Mouse (Mus musculus) thymus, postnatal 25 days (tissue): Measurements from ENCODE around the gene Wapl.
A peak's percentile ranks its signal among the peaks of the same experiment; 100 is the strongest.

Experiments used
- DNase-seq: peaks from one replicate; pipeline ENCODE4 v3.0.0; 2022

Gene Wapl

GRCm38 (mm10) chr14:34710209-34710608 is 36.5 kb downstream of the Wapl start:
- DNase-seq, result no peak

DNA sequence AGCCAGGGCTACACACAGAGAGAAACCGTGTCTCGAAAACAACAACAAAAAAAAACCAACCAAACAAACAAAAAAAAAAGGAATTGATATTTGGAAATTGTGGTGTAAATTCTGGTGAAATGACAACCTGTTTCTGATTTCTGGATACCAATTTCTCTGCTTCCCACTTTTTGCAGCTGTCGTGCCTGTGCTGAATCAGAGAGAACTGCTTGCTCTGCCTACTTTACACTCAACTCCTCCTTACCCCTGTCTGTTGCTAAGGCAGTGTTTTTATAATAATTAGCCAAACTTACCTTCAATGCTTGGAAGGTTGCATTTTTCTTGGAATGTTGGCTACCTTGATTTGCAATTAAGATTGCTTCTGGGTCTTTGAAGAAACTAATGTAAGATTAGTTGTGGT is 38.3 kb downstream of the Wapl start:
- DNase-seq, result no peak

- no peak for DNase-seq
Observed at GRCm38 (mm10) chr14:34712857-34713256, 39.1 kb downstream of the Wapl start.

DNA sequence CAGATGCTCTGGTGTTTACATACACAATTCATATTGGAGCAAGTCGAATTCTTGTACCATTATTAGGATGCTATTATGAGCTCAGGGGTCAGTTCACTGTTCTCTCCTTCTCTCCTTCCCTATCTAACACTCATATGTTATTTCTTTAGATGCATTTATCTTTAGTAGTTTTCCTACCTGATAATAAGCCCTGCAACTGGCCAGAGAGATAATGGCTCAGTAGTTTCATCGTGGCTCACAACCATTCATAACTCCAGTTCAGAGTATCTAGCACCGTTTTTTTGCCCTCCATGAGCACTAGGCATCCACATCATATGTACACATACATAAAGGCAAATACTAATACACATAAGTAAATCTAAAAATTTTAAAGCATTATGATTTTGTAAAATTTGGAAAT is 44.4 kb downstream of the Wapl start:
- DNase-seq, result no peak

GRCm38 (mm10) chr14:34727709-34728108 is 54.0 kb downstream of the Wapl start:
- no peak for DNase-seq

GRCm38 (mm10) chr14:34735405-34735804 is 61.7 kb downstream of the Wapl start:
- no peak for DNase-seq

GRCm38 (mm10) chr14:34745401-34745800 is 71.7 kb downstream of the Wapl start:
- DNase-seq, result no peak

DNA sequence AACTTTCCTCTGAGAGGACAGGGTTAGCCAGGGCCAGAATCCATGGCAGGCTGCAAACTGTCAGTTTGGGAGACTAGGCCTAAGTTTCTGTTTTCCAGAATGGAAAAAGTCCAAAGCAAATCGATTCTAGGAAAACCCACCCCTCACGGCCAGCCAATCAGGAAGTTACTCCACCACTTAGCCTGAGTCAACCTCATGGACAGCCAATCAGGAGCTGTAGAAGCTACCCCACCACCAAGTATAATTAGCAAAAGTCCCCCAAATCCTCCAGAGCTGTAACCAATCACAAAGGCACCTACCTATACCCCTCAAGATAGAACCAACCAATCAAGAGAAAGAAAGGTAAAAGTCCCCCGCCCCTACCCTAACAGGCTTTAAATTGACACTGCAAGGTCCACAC is 82.0 kb downstream of the Wapl start:
- no peak for DNase-seq

- DNase-seq, result no peak
Observed at GRCm38 (mm10) chr14:34759938-34760337, 86.2 kb downstream of the Wapl start.

DNA sequence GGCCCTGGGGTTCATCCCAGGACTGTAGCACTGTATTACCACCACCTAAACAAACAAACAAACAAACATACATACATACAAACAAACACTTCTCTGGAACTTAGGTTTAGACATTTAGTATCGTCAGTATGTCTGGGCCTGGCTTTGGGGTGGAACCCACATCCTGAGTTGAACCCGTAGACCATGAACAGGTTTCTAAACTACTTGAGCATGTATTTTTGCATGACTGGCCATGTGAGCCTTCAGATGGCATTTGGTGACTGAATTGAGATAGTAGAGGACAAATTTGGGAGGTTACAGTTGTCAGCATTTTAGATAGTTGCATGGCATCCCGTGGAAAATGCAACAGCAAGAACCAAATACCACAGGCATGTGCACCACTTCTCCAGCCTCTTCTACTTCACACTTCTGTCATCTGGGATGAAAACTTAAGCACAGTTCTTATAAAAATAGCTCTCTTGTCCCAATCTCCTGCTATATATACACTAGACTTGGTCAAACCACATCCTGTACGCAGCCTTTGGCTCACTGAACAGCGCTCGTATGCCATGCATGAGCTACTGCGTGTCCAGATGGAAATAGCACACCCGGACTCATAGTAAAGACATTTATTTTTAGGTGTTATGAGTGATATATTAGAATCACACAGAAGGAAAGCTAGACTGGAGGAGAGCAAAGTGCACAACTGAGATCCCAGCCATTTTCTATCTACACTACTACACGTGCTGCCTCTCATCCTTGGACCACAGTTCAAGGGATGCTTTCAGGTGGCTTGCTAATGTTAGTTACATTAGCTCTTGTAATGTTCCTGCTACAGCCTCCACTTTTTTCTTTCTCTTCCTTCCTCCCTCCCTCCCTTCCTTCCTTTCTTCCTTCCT is 87.6 kb downstream of the Wapl start:
- no peak for DNase-seq

GRCm38 (mm10) chr14:34762682-34763081 is 89.0 kb downstream of the Wapl start:
- no peak for DNase-seq

- DNase-seq, result no peak
Observed at GRCm38 (mm10) chr14:34763771-34764539, 90.2 kb downstream of the Wapl start.

GRCm38 (mm10) chr14:34764908-34765307 is 91.2 kb downstream of the Wapl start:
- DNase-seq, result no peak

DNA sequence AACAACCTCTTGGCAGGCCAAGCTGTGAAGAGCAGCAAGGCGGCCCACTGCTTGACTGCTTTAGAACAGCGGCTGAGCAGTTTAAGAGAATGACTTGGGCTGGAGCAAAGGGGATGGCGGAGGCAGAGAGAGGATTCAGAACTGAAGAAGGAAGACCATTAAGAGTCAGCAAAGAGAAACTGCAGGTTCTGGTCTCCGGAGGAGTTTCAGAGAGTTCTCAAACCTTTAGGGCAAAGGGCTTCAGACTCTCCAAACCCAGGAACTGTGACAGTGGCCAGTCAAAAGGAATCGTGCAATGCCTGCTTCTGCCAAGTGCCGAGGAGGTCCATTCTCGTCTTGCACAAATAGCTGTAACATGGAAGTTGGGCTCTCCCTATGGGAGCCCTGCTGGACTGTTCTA is 91.7 kb downstream of the Wapl start:
- DNase-seq, result no peak

GRCm38 (mm10) chr14:34766181-34766580 is 92.5 kb downstream of the Wapl start:
- no peak for DNase-seq

DNA sequence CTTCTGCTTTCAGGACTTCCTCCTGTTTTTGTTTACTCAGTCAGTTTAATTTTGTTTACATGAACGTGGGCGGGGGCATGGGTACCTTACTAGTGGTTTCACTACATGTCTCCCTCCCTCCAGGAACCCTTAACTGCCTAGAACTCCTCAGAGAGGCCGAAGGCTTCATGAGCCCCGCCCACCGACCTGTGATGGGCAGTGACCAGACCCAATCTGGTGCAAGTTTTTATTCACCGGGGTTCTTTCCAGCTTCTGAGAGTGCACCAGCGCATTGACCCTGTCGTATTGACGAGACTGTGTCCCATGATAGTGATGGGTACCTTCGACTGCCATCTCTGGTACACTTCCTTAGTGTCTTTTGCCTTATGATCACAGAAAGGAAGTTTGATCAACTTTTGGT is 94.6 kb downstream of the Wapl start:
- DNase-seq, result peak; percentile 74

GRCm38 (mm10) chr14:34769021-34769566 is 95.4 kb downstream of the Wapl start:
- DNase-seq, result peak; percentile 78

GRCm38 (mm10) chr14:34769567-34770158 is 95.9 kb downstream of the Wapl start:
- peak; percentile 35 for DNase-seq

DNA sequence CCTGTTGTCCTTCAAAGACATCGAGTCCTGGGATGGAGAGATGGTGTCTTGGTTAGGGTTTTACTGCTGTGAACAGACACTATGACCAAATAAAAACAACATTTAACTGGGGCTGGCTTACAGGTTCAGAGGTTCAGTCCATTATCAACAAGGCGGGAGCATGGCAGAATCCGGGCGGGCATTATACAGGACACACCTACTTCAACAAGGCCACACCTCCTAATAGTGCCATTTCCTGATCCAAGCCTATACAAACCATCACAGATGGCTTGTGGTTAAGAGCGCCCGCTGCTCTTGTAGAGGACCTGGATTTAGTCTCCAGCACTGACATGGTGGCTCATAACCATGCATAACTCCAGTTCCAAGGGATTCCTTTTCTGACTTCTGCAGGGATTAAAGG is 96.7 kb downstream of the Wapl start:
- DNase-seq, result no peak

- DNase-seq, result peak; percentile 22
Observed at GRCm38 (mm10) chr14:34771601-34772000, 97.9 kb downstream of the Wapl start.

GRCm38 (mm10) chr14:34772132-34772531 is 98.4 kb downstream of the Wapl start:
- peak; percentile 22 for DNase-seq

DNA sequence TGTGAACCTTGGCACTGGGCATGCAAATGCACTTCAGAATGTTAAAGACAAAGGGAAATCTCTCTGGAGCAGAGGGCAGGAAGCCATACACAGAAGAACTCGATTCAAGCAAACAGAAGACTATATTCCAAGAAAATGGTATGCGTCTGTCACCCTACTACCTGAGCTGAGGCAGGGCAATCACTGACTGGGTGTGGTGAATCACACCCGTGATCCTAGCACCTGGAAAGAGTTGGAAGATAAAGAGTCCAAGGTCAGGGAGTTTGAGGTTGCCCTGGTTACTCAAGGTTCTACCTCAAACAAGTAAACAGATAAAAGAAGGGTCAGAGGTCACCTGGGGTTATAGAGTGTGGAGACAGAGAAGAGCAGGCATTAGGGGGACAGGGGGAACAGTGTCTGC is 100.0 kb downstream of the Wapl start:
- DNase-seq, result no peak

DNA sequence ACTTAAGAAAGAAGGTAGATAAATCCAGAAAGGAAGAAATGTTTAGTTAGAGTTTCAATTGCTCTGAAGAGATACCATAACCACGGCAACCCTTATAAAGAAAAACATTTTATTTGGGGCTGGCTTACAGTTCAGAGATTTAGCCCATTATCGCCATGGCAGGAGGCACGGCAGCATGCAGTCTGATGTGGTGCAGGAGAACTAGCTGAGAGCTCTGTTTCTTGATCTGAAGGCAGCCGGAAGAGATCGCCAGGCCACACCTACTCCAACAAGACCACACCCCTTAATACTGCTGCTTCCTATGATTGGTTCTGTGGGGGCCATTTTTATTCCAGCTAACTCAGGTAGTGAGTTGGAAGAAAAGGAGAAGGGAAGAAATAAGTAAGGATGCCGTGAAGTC is 100.5 kb downstream of the Wapl start:
- DNase-seq, result no peak
